Mouse (Mus musculus) limb, embryonic 11.5 days (tissue): ENCODE results near the gene Diaph2. TPM values are rescaled to one million over a fixed set of nuclear protein-coding genes. Genes with fewer than 3 reads are reported as not detected.

Experiments
- ATAC-seq: fragments of 200-750 bp; cut with Nextera tagmentation; 2 replicates; pipeline ENCODE4 v1.8.0; 2017; ENCODE audit warnings: low read depth; ENCODE audit not compliant: insufficient number of reproducible peaks, low FRiP score, low TSS enrichment
- DNase-seq: peaks from one replicate; pipeline ENCODE4 v3.0.0-alpha.2; 2015; ENCODE audit warnings: low spot score
- H3K27ac ChIP-seq: fragments of 300-500 bp; sonication (generic); replicated peaks from 2 replicates; pipeline ENCODE4 v1.5.1; 2014; ENCODE audit warnings: low read depth, mild to moderate bottlenecking, low read length
- H3K27me3 ChIP-seq: fragments of 300-500 bp; sonication (generic); 2 replicates; pipeline ENCODE4 v1.6.1; 2014; ENCODE audit warnings: mild to moderate bottlenecking, low read length, mixed read lengths; ENCODE audit not compliant: control insufficient read depth, insufficient read depth
- H3K36me3 ChIP-seq: fragments of 300-500 bp; sonication (generic); 2 replicates; pipeline ENCODE4 v1.6.1; 2014; ENCODE audit warnings: mild to moderate bottlenecking, low read length, moderate library complexity, mixed read lengths; ENCODE audit not compliant: control insufficient read depth, insufficient read depth
- H3K4me1 ChIP-seq: fragments of 300-500 bp; sonication (generic); 2 replicates; pipeline ENCODE4 v1.6.1; 2014; ENCODE audit warnings: low read length, mixed read lengths; ENCODE audit not compliant: control insufficient read depth, insufficient read depth
- H3K4me2 ChIP-seq: fragments of 300-500 bp; sonication (generic); 2 replicates; pipeline ENCODE4 v1.6.1; 2014; ENCODE audit warnings: low read depth, mild to moderate bottlenecking, moderate library complexity; ENCODE audit not compliant: severe bottlenecking
- H3K4me3 ChIP-seq: fragments of 300-500 bp; sonication (generic); 2 replicates; pipeline ENCODE4 v1.5.1; 2014; ENCODE audit warnings: low read depth, low read length
- H3K9ac ChIP-seq: fragments of 300-500 bp; sonication (generic); 2 replicates; pipeline ENCODE4 v1.6.1; 2014; ENCODE audit warnings: mild to moderate bottlenecking, low read length
- H3K9me3 ChIP-seq: fragments of 300-500 bp; sonication (generic); 2 replicates; pipeline ENCODE4 v1.6.1; 2016; ENCODE audit warnings: low read length; ENCODE audit not compliant: control insufficient read depth
- WGBS: fragments of 180-500 bp; shearing (Covaris S2); extraction: QIAGEN DNeasy Blood & Tissue Kit; methylation state at CpG from one replicate; pipeline ENCODE4 v1.1.7; 2014; 5-methylcytosine and 5-hydroxymethylcytosine counted together
- polyA plus RNA-seq: library from polyadenylated mRNA; unstranded; fragments of >200 nt; fragmentation: Nextera tagmentation; extraction: Ambion mirVana; gene quantifications from 2 replicates; pipeline ENCODE4 v1.2.1, GENCODE M21; 2014

Diaph2 gene
- polyA plus RNA-seq, 1 experiment from 2014 or later: 3.5 TPM

DNA sequence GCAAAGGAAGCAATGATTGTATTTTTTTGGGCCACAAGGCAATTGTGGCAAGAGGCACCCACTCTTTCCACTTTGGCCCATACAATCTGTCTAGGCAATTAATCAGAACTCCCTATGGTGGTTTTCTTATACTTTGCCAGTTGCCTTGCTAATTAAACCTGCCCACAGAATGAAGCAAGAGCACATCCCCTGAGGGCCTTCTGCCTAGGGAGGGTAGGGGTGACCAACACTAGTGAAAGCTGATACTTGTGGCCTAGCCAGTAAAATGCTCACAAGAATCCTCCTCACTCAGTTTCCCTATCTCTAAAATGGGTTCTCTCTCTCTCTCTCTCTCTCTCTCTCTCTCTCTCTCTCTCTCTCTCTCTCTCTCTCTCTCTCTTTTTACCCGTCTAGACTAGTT lies 440 bp upstream of the Diaph2 start:
- no peaks in the 10 kb centered on the region for H3K4me1 ChIP-seq
- DNase-seq (no peak), ATAC-seq (no peak)
- no CpG with 5 or more reads among the region's 1 CpGs for WGBS
- H3K4me3 ChIP-seq: peak overlapping the region; percentile 47; the same call in 1 of the 2 replicates
- no peaks in the 10 kb centered on the region for H3K27me3 ChIP-seq
- H3K36me3 ChIP-seq: no peaks in the 10 kb centered on the region
- no peaks in the 10 kb centered on the region for H3K9me3 ChIP-seq
- no peak overlapping the region for H3K9ac ChIP-seq
- peak overlapping the region; percentile 33; the same call in 1 of the 2 replicates for H3K4me2 ChIP-seq
- H3K27ac ChIP-seq: no peak overlapping the region

GRCm38 (mm10) chrX:129750094-129750569 lies 590 bp downstream of the Diaph2 start:
- peak overlapping the region; percentile 47 for H3K4me3 ChIP-seq
- H3K27ac ChIP-seq: no peak overlapping the region

DNA sequence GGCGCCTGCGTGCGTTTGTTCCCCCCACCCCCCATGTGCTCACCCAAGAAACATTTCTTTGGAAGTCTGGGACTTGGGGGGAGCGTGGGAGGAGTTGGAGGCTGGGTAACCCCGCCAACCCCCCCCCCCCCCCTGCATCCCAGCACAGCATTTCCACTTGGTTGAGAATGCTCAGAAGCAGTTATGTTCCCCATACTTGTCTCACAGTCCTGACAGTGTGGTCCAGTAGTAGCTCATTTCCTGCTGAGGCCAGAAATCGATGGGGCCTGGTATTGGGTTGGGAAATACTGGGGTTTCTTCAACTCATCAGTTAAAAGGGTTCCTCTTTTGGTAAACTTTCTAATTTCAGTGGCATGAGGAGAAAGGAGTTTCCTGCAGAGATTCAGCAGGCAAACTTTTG lies 1.1 kb downstream of the Diaph2 start:
- peak overlapping the region; percentile 52; the same call in 1 of the 2 replicates for H3K9ac ChIP-seq
- 22% methylated on average over 6 of the region's 6 CpGs for WGBS
- no peaks in the 10 kb centered on the region for H3K36me3 ChIP-seq
- no peak for ATAC-seq
- no peaks in the 10 kb centered on the region for H3K27me3 ChIP-seq
- H3K4me2 ChIP-seq: peak overlapping the region; percentile 33
- no peak for DNase-seq
- H3K4me3 ChIP-seq: peak overlapping the region; percentile 47
- H3K9me3 ChIP-seq: no peaks in the 10 kb centered on the region
- no peak overlapping the region for H3K27ac ChIP-seq
- H3K4me1 ChIP-seq: no peaks in the 10 kb centered on the region

More at GRCm38 (mm10) chrX:129750094-129750569, 590 bp downstream of the Diaph2 start:
- WGBS: 13% methylated on average over 25 of the region's 31 CpGs
- Histone ChIP-seq H3K4me1 (no peaks in the 10 kb centered on the region), H3K9me3 (no peaks in the 10 kb centered on the region), H3K36me3 (no peaks in the 10 kb centered on the region), H3K9ac (peak overlapping the region; percentile 52), H3K4me2 (peak overlapping the region; percentile 33), H3K27me3 (no peaks in the 10 kb centered on the region)
- DNase-seq (peak; percentile 47), ATAC-seq (peak; percentile 72)

DNA sequence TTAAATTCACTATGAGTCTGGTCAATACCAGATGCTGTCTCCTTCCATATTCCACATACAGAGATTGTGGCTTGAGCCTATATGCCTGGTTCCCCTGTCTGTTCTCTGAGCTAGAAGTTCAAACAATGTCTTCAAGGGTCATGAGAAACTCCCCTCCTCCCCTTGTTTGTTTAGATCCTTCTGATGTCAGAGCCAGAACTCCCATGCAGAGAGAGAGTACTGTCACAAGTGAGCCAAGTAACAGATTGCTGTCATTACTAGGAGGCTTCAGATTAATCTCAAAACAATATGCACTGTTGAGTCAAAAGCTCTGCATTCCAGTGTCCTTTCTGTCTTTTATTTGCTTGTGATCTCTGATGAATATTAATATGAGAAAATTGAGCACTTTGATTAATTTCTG lies 7.1 kb downstream of the Diaph2 start:
- no peak overlapping the region for H3K9ac ChIP-seq
- no peaks in the 10 kb centered on the region for H3K27me3 ChIP-seq
- no peaks in the 10 kb centered on the region for H3K9me3 ChIP-seq
- H3K4me1 ChIP-seq: no peaks in the 10 kb centered on the region
- ATAC-seq: no peak
- no peak overlapping the region for H3K4me3 ChIP-seq
- H3K27ac ChIP-seq: no peak overlapping the region
- DNase-seq: no peak
- no peaks in the 10 kb centered on the region for H3K36me3 ChIP-seq
- no peak overlapping the region for H3K4me2 ChIP-seq

DNA sequence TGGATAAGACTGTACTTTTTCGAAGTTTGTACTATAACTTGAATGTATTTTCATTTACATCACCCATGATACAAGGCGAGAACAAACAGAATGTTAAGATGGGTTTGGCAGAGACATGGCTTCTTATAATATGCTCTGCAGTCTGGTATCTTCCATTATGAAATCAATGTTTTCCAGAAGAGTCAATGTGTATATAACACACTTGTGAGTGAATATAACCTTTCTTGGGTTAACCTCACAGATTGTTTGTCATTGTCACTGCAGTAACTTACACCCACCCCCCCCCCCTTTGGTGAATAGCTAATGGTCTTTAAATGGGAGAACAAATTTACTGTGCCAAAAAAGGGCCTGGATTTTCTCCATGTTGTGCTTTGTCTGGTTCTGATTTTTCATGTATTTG lies 13.1 kb downstream of the Diaph2 start:
- no peak overlapping the region for H3K4me3 ChIP-seq
- ATAC-seq (no peak), DNase-seq (no peak)
- H3K9me3 ChIP-seq: no peaks in the 10 kb centered on the region
- no peak overlapping the region for H3K4me2 ChIP-seq
- no peaks in the 10 kb centered on the region for H3K4me1 ChIP-seq
- WGBS: 88% methylated on average over 2 of the region's 2 CpGs
- H3K27me3 ChIP-seq: no peaks in the 10 kb centered on the region
- H3K36me3 ChIP-seq: no peaks in the 10 kb centered on the region
- no peak overlapping the region for H3K9ac ChIP-seq
- no peak overlapping the region for H3K27ac ChIP-seq

- H3K9me3 ChIP-seq: no peaks in the 10 kb centered on the region
- no peak overlapping the region for H3K4me2 ChIP-seq
- H3K4me3 ChIP-seq: no peak overlapping the region
- ATAC-seq: no peak
- no peaks in the 10 kb centered on the region for H3K36me3 ChIP-seq
- 71% methylated on average over 2 of the region's 2 CpGs for WGBS
- no peaks in the 10 kb centered on the region for H3K4me1 ChIP-seq
- no peaks in the 10 kb centered on the region for H3K27me3 ChIP-seq
- no peak overlapping the region for H3K27ac ChIP-seq
- DNase-seq: no peak
- H3K9ac ChIP-seq: no peak overlapping the region
These were observed 15.8 kb downstream of the Diaph2 start for GRCm38 (mm10) chrX:129765378-129765777.

- no peak overlapping the region for H3K4me3 ChIP-seq
- WGBS: 73% methylated on average over 1 of the region's 1 CpGs
- H3K27me3 ChIP-seq: no peaks in the 10 kb centered on the region
- H3K27ac ChIP-seq: no peak overlapping the region
- ATAC-seq: no peak
- no peaks in the 10 kb centered on the region for H3K4me1 ChIP-seq
- no peak overlapping the region for H3K9ac ChIP-seq
- H3K36me3 ChIP-seq: no peaks in the 10 kb centered on the region
- no peak overlapping the region for H3K4me2 ChIP-seq
- H3K9me3 ChIP-seq: no peaks in the 10 kb centered on the region
- no peak for DNase-seq
These were observed 17.3 kb downstream of the Diaph2 start for GRCm38 (mm10) chrX:129766811-129767210.

GRCm38 (mm10) chrX:129770625-129771024 lies 21.1 kb downstream of the Diaph2 start:
- Histone ChIP-seq H3K9ac (no peak overlapping the region), H3K9me3 (no peaks in the 10 kb centered on the region), H3K4me1 (no peaks in the 10 kb centered on the region), H3K4me3 (no peak overlapping the region), H3K36me3 (no peaks in the 10 kb centered on the region), H3K27ac (no peak overlapping the region), H3K27me3 (no peaks in the 10 kb centered on the region), H3K4me2 (no peak overlapping the region)
- DNase-seq (no peak), ATAC-seq (no peak)
- 72% methylated on average over 2 of the region's 2 CpGs for WGBS

DNA sequence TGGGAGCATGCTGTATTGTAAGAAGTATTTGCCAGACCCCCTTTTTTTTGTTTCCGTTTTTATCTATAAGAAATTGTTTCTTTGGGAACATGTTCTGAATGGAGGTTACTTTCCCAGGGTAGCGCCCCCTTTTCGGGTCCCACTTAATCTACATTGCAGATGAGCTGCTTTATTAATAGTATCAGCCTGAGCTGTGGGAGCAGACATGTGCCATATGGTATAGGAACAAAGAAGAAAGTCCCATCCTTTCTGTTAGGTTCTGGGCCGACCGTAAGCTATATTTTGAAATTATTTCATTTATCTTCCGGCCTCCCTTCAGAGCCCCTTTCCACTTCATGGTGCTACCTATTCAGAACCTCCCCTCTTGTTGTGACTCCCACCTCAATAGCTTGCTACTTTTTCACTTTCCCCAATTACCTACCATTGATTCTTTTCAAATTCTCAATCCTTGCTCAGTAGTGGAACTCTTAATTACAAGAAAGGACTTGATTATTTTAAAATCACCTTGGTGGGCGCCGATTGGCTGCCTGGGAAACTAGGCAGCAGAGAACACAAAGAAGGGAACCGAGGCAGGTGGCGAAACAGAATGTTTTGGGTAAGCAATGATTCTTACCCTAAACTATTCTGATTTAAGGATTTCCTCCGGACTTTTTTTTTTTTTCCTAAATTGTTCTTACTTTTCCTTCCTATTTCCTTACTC lies 24.2 kb downstream of the Diaph2 start:
- 82% methylated on average over 11 of the region's 11 CpGs for WGBS
- Histone ChIP-seq H3K4me1 (no peaks in the 10 kb centered on the region), H3K9me3 (no peaks in the 10 kb centered on the region), H3K9ac (no peak overlapping the region), H3K27me3 (no peaks in the 10 kb centered on the region), H3K4me2 (no peak overlapping the region), H3K36me3 (no peaks in the 10 kb centered on the region), H3K27ac (no peak overlapping the region), H3K4me3 (no peak overlapping the region)
- no peak for ATAC-seq
- DNase-seq: no peak
